Mouse (Mus musculus) hindbrain, postnatal 0 days (tissue): ENCODE data around the gene Hk1. TPM values are rescaled to one million over a fixed set of nuclear protein-coding genes. Genes with fewer than 3 reads are reported as not detected.

ENCODE experiments used
- ATAC-seq: fragments of 200-750 bp; cut with Nextera tagmentation; 2 replicates; pipeline ENCODE4 v1.8.0; 2017; ENCODE audit warnings: mild to moderate bottlenecking, moderate TSS enrichment, moderate library complexity
- DNase-seq: peaks from one replicate; pipeline ENCODE4 v3.0.0-alpha.2; 2015; ENCODE audit warnings: low spot score
- H3K27ac ChIP-seq: fragments of 300-500 bp; sonication (generic); 2 replicates; pipeline ENCODE4 v1.5.1; 2014; ENCODE audit warnings: mild to moderate bottlenecking
- H3K27me3 ChIP-seq: fragments of 300-500 bp; sonication (generic); 2 replicates; pipeline ENCODE4 v1.6.1; 2014; ENCODE audit warnings: low read length, mixed read lengths; ENCODE audit not compliant: insufficient read depth
- H3K36me3 ChIP-seq: fragments of 300-500 bp; sonication (generic); 2 replicates; pipeline ENCODE4 v1.6.1; 2014; ENCODE audit warnings: low read length, mixed read lengths; ENCODE audit not compliant: insufficient read depth
- H3K4me1 ChIP-seq: fragments of 300-500 bp; sonication (generic); 2 replicates; pipeline ENCODE4 v1.6.1; 2014; ENCODE audit warnings: antibody characterized with exemption, low read length, mixed read lengths; ENCODE audit not compliant: insufficient read depth
- H3K4me2 ChIP-seq: fragments of 300-500 bp; sonication (generic); 2 replicates; pipeline ENCODE4 v1.6.1; 2014; ENCODE audit warnings: low read depth, mild to moderate bottlenecking, low read length, moderate library complexity, mixed read lengths
- H3K4me3 ChIP-seq: fragments of 300-500 bp; sonication (generic); 2 replicates; pipeline ENCODE4 v1.5.1; 2014; ENCODE audit warnings: low read length
- H3K9ac ChIP-seq: fragments of 300-500 bp; sonication (generic); replicated peaks from 2 replicates; pipeline ENCODE4 v1.6.1; 2014; ENCODE audit warnings: mild to moderate bottlenecking, low read length, moderate library complexity, mixed read lengths
- H3K9me3 ChIP-seq: fragments of 300-500 bp; sonication (generic); 2 replicates; pipeline ENCODE4 v1.6.1; 2016; ENCODE audit warnings: low read length, mixed read lengths
- CTCF ChIP-seq: IDR thresholded peaks from 2 replicates; pipeline ENCODE4 v1.5.1; 2016; ENCODE audit warnings: antibody characterized with exemption, control low read depth, low read depth
- WGBS: fragments of 180-500 bp; shearing (Covaris S2); extraction: QIAGEN DNeasy Blood & Tissue Kit; methylation state at CpG from one replicate; pipeline ENCODE4 v1.1.7; 2014; 5-methylcytosine and 5-hydroxymethylcytosine counted together
- polyA plus RNA-seq: library from polyadenylated mRNA; unstranded; fragments of >200 nt; fragmentation: Nextera tagmentation; extraction: Ambion mirVana; gene quantifications from 2 replicates; pipeline ENCODE4 v1.2.1, GENCODE M21; 2015
- total RNA-seq: library from RNA; depleted of rRNA; stranded (reverse); fragments of >200 nt; gene quantifications from 2 replicates; pipeline ENCODE4 v1.2.3, GENCODE M21; 2014

The Hk1 gene
- total and polyA plus RNA-seq, 2 experiments from 2014 or later = 99.6 to 144 TPM

DNA sequence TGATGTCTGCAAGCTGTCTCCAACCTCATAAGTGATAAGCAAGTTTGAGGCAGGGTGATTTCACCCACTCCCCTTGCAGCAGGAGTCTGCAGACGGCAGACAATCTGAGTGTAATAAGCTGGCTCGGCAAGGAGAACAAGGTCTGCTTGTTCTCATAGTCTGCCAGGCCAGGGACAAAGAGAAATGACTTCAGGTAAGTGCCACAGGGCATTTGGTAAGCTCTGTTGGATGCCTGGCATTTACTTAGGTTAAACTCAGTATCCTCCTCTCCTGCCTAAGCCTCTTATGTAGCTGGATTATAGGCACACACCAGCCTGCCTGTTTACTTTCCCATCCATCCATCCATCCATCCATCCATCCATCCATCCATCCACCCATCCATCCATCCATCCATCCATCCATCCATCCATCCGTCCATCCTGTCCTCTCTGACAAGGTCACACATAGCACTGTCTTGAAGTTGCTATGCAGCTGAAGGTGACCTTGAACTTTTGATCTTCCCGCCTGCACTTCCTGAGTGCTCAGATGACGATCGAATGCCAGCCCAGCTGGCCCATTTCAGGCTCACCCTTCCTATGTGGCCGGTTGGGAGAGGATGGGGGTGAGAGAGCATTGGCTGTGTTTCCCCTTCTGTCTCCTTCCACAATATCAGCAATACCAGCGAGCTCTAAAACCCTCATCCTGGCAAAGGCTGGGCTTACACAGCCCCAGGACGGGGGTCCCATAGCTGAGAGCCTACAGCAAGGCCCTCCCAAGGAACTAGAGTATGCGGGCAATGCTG is 69.3 kb downstream of the Hk1 start:
- no peaks in the 10 kb centered on the region for H3K27me3 ChIP-seq
- ATAC-seq = no peak
- WGBS = 82% methylated on average over 10 of the region's 10 CpGs
- H3K36me3 ChIP-seq = no peaks in the 10 kb centered on the region
- TF ChIP-seq CTCF = no peak
- no peak overlapping the region for H3K4me3 ChIP-seq
- no peaks in the 10 kb centered on the region for H3K4me1 ChIP-seq
- DNase-seq = no peak
- H3K4me2 ChIP-seq = no peak overlapping the region
- H3K9me3 ChIP-seq = no peaks in the 10 kb centered on the region
- H3K9ac ChIP-seq = no peak overlapping the region
- H3K27ac ChIP-seq = no peak overlapping the region

DNA sequence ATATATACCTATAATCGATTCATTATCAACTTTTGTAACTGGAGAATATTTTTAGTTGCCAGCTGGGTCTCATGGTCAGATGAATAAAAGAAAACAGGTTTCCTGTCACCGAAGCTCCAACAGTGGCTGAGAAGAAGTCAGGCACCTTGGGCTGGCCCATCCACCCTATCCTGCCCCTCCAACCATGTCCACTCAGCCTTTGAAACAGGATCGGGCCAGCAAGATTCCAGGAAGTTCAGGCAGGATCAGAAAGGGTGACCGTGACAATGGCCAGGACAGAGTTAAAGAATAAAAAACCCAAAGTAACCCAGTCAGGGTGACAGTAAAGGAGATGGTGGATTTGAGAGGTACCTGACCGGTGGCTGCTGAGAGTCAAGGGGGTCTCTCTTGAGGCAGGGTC is 70.1 kb downstream of the Hk1 start:
- H3K9ac ChIP-seq = no peak overlapping the region
- TF ChIP-seq CTCF = no peak
- H3K27ac ChIP-seq = no peak overlapping the region
- no peaks in the 10 kb centered on the region for H3K9me3 ChIP-seq
- H3K27me3 ChIP-seq = no peaks in the 10 kb centered on the region
- no peaks in the 10 kb centered on the region for H3K4me1 ChIP-seq
- no peak for DNase-seq
- WGBS = 91% methylated on average over 5 of the region's 5 CpGs
- no peaks in the 10 kb centered on the region for H3K36me3 ChIP-seq
- H3K4me3 ChIP-seq = no peak overlapping the region
- H3K4me2 ChIP-seq = no peak overlapping the region
- no peak for ATAC-seq

DNA sequence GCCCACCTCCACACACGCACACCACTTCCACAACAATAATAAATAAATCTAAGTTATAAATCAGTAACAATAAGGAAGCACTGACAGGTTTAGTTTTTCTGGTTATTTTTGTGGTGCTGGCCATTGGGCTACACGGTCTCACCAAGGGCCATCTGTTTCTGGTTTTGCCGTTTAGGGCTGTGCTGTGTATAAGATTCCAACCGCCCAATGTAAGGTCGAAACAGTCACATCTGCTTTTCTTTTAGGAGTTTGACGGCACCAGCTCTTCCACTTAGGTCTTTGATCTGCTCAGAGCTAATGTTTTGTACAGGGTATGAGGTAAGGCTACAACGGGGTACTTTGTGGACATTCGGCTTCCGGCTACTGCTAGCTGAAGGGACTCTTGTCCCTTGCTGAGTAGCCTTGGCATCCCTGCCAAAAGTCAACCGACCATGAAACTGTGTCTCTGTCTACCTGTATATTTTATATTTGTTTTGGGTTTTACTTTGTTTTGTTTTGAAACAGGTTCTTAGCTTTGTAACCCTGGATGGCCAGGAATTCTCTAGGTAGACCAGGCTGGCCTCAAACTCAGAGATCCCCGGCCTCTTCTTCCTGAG is 70.7 kb downstream of the Hk1 start:
- Histone ChIP-seq H3K9me3 (no peaks in the 10 kb centered on the region), H3K4me2 (no peak overlapping the region), H3K27ac (no peak overlapping the region), H3K4me1 (no peaks in the 10 kb centered on the region), H3K9ac (no peak overlapping the region), H3K36me3 (no peaks in the 10 kb centered on the region), H3K4me3 (no peak overlapping the region), H3K27me3 (no peaks in the 10 kb centered on the region)
- ATAC-seq (no peak), DNase-seq (no peak)
- WGBS = 90% methylated on average over 11 of the region's 11 CpGs
- TF ChIP-seq CTCF = no peak

DNA sequence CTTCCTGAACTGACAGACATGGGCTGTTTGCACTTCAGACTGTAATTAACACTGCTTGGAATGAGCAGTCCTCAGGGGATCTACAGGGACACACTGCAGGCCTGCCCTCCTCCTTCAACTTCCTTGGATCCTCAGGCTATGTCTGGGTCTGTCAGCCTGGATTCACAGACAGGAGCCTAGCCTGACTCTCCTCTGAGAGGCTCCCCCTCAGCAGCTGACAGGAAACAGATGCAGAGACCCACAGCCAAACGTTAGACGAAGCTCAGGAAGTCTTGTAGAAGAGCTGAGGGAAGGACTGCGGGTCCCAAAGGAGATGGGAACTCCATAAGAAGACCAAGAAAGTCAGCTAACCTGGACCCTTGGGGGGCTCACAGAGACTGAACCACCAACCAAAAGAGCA is 73.2 kb downstream of the Hk1 start:
- no peak for DNase-seq
- Histone ChIP-seq H3K4me3 (no peak overlapping the region), H3K27me3 (no peaks in the 10 kb centered on the region), H3K4me1 (no peaks in the 10 kb centered on the region), H3K9me3 (no peaks in the 10 kb centered on the region), H3K9ac (no peak overlapping the region), H3K36me3 (no peaks in the 10 kb centered on the region), H3K27ac (no peak overlapping the region), H3K4me2 (no peak overlapping the region)
- TF ChIP-seq CTCF = no peak
- ATAC-seq = no peak
- 58% methylated on average over 3 of the region's 3 CpGs for WGBS

DNA sequence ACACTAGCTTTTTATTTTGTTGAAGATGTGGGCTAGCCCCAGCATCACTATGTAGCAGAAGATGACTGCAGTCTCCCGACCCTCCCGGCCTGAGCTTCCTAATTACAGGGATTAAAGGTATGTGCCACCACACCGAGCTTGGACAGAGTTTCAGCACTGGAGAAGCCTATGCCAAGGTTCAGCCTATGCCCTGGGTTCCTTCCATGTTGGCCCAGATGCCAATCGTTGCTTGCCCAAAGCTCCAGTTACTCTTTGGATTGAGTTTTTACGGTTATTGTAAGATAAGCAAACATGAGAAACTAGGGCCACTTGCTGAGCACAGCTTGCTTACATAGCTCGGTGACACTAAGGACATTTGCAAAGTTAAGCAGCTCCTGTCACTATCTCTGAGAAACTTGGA is 74.6 kb downstream of the Hk1 start:
- WGBS = 73% methylated on average over 6 of the region's 6 CpGs
- no peak for ATAC-seq

DNA sequence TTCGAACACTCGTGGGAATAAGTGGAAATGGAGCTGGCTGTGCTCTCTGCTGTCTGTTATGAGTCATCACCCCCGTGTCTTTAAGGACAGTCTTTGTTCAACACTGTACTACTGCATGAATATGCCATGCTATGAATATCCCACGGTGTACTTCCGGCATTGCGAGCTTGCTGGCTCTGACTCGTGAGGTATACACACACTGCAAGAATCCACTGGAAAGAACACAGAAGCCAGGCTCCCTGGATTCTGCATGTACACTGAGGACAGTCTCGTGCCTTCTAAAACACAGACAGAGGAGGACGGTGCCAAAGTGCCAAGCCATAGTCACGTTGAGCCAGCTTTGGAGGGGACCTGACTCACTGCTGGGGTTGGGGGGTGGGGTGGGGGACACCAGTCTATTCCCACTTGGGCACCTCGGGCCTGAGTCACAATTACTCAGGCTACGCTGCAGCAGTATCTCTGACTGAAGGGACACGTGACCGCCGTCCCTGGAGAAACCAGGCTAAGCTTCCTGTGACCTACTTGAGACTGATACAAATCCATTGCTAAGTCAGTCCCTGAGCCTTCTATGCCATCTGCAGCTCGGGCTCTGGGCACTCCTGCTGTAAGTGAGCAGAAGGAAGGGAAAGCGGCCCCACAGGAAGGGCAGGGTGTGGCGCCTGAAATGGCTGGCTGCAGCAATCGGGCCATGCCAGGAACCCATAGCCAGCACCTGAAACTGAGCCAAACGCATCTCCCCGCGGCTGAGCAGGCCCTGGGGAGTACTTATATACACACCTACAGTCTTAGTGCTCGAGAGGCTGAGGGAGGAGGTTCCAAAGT is 79.5 kb downstream of the Hk1 start:
- Histone ChIP-seq H3K4me1 (no peaks in the 10 kb centered on the region), H3K36me3 (no peaks in the 10 kb centered on the region), H3K27ac (peak overlapping the region; percentile 20; the same call in 1 of the 2 replicates), H3K27me3 (no peaks in the 10 kb centered on the region), H3K9me3 (no peaks in the 10 kb centered on the region), H3K4me3 (no peak overlapping the region), H3K9ac (no peak overlapping the region), H3K4me2 (no peak overlapping the region)
- no peak for TF ChIP-seq CTCF
- 72% methylated on average over 23 of the region's 23 CpGs for WGBS
- DNase-seq = peak; percentile 42
- ATAC-seq = peak; percentile 54

More for the DNA sequence above, 74.6 kb downstream of the Hk1 start:
- no peak overlapping the region for H3K27ac ChIP-seq
- no peak for DNase-seq
- no peak overlapping the region for H3K4me3 ChIP-seq
- H3K27me3 ChIP-seq = no peaks in the 10 kb centered on the region
- H3K9ac ChIP-seq = no peak overlapping the region
- H3K36me3 ChIP-seq = no peaks in the 10 kb centered on the region
- H3K9me3 ChIP-seq = no peaks in the 10 kb centered on the region
- no peak for TF ChIP-seq CTCF
- H3K4me2 ChIP-seq = no peak overlapping the region
- H3K4me1 ChIP-seq = no peaks in the 10 kb centered on the region
